9 mouse cellular contexts compared by ENCODE assay signal in genomic region chr2:148046799-148047165, GRCm38 (mm10). TPM values are rescaled to one million over a fixed set of nuclear protein-coding genes. Genes with fewer than 3 reads are reported as not detected.
A peak's percentile ranks its signal among the peaks of the same experiment; 100 is the strongest.
DNase-seq lines count a peak whose midpoint lies in the region; ATAC-seq and TF ChIP-seq lines count a peak whose summit lies in the region.
"Had no signal": no experiment of that assay in that cellular context is flagged by ENCODE, and none has a peak within 500 bp of the region (broad histone marks: within the 10 kb centered on the region; RNA-seq: fewer than 3 reads in every experiment).

Foxa2 (minus strand) TSS chr2:148046969.

- H3K27me3 ChIP-seq in embryonic facial prominence, embryonic 11.5 days (ENCODE audit: control insufficient read depth, insufficient read depth, low read length), result peaks cover 85% of the 10 kb centered on the region
- H3K27me3 ChIP-seq in limb, embryonic 10.5 days (ENCODE audit: low read depth, poor library complexity, severe bottlenecking), result peaks cover 100% of the 10 kb centered on the region
- peaks cover 100% of the 10 kb centered on the region for H3K27me3 ChIP-seq in midbrain, embryonic 13.5 days
- H3K27me3 ChIP-seq in thymus, adult 2 months (ENCODE audit: control insufficient read depth, insufficient read depth, low read length), result peaks cover 24% of the 10 kb centered on the region

- H3K27ac ChIP-seq in embryonic facial prominence, embryonic 11.5 days (replicated peaks; ENCODE audit: low read depth, low read length), result no peak within 1 kb of the TSS
- H3K27ac ChIP-seq in limb, embryonic 10.5 days, result no peak within 1 kb of the TSS
- peak within 1 kb of the TSS; percentile 75 for H3K27ac ChIP-seq in midbrain, embryonic 13.5 days
- H3K27ac ChIP-seq in thymus, adult 2 months (ENCODE audit: control insufficient read depth, insufficient read depth, low read length), result no peak within 1 kb of the TSS

- TF ChIP-seq CTCF in thymus, adult 2 months (IDR thresholded peaks at IDR 0.05; ENCODE audit: borderline replicate concordance, control insufficient read depth, extremely low read depth, insufficient read depth, low read length, poor library complexity), result no peak

- H3K4me2 ChIP-seq in embryonic facial prominence, embryonic 11.5 days (ENCODE audit: low read depth, low read length), result peak within 1 kb of the TSS; percentile 19
- H3K4me2 ChIP-seq in midbrain, embryonic 13.5 days (replicated peaks), result peak within 1 kb of the TSS; percentile 34

- no peak for ATAC-seq in embryonic facial prominence, embryonic 11.5 days (replicated peaks; ENCODE audit: insufficient number of reproducible peaks, low FRiP score, low TSS enrichment, low read depth)
- no peak for ATAC-seq in midbrain, embryonic 13.5 days

- WGBS in embryonic facial prominence, embryonic 11.5 days, result 1% methylated on average over 19 of the region's 19 CpGs
- 2% methylated on average over 19 of the region's 19 CpGs for WGBS in limb, embryonic 10.5 days
- WGBS in midbrain, embryonic 13.5 days, result under 1% methylated on average over 19 of the region's 19 CpGs
- WGBS in thymus, adult 2 months, result 5% methylated on average over 19 of the region's 19 CpGs

- H3K36me3 ChIP-seq in embryonic facial prominence, embryonic 11.5 days (replicated peaks; ENCODE audit: control insufficient read depth, insufficient read depth, low read depth, low read length), result no peaks in the 10 kb centered on the region
- H3K36me3 ChIP-seq in limb, embryonic 10.5 days, result no peaks in the 10 kb centered on the region
- H3K36me3 ChIP-seq in midbrain, embryonic 13.5 days, result no peaks in the 10 kb centered on the region
- no peaks in the 10 kb centered on the region for H3K36me3 ChIP-seq in thymus, adult 2 months (ENCODE audit: control insufficient read depth, insufficient read depth, low read length)

- no peaks in the 10 kb centered on the region for H3K4me1 ChIP-seq in embryonic facial prominence, embryonic 11.5 days (ENCODE audit: control insufficient read depth, insufficient read depth, low read length)
- peaks cover 31% of the 10 kb centered on the region for H3K4me1 ChIP-seq in limb, embryonic 10.5 days
- H3K4me1 ChIP-seq in midbrain, embryonic 13.5 days (replicated peaks), result peaks cover 18% of the 10 kb centered on the region
- H3K4me1 ChIP-seq in thymus, adult 2 months (replicated peaks; ENCODE audit: control insufficient read depth, insufficient read depth, low read length), result no peaks in the 10 kb centered on the region

- H3K9ac ChIP-seq in embryonic facial prominence, embryonic 11.5 days (replicated peaks; ENCODE audit: low read length), result no peak within 1 kb of the TSS
- H3K9ac ChIP-seq in midbrain, embryonic 13.5 days (replicated peaks), result 0 out of 2 replicates have a peak within 1 kb of the TSS, but pooled peaks have one; percentile 33

- H3K9me3 ChIP-seq in embryonic facial prominence, embryonic 11.5 days (replicated peaks; ENCODE audit: control insufficient read depth, low read length), result no peaks in the 10 kb centered on the region
- no peaks in the 10 kb centered on the region for H3K9me3 ChIP-seq in limb, embryonic 10.5 days (replicated peaks)
- no peaks in the 10 kb centered on the region for H3K9me3 ChIP-seq in midbrain, embryonic 13.5 days

- DNase-seq in embryo, embryonic 10.5 days (ENCODE audit: low spot score), result peak; percentile 34
- no peak for DNase-seq in embryo, embryonic 9.5 days (ENCODE audit: extremely low spot score)
- no peak for DNase-seq in embryonic facial prominence, embryonic 11.5 days (ENCODE audit: low spot score)
- DNase-seq in limb, embryonic 10.5 days (ENCODE audit: low spot score), result peak; percentile 42
- DNase-seq in ovary, postnatal 36 days (ENCODE audit: low spot score), result no peak
- no peak for DNase-seq in thymus, adult 2 months
- DNase-seq in adrenal gland, adult (ENCODE audit: inconsistent age in 2 of 2, low spot score in 1 of 2), result no peak
- DNase-seq: layer of hippocampus, adult 9-11 months had no signal

- peak within 1 kb of the TSS; percentile 29 for H3K4me3 ChIP-seq in embryonic facial prominence, embryonic 11.5 days (ENCODE audit: low read depth, low read length)
- peak within 1 kb of the TSS; percentile 44 for H3K4me3 ChIP-seq in limb, embryonic 10.5 days
- peak within 1 kb of the TSS; percentile 33 for H3K4me3 ChIP-seq in midbrain, embryonic 13.5 days (replicated peaks)
- H3K4me3 ChIP-seq in thymus, adult 2 months (ENCODE audit: control insufficient read depth, insufficient read depth, low read length), result no peak within 1 kb of the TSS

- TF ChIP-seq POLR2A in thymus, adult 2 months (IDR thresholded peaks at IDR 0.05; ENCODE audit: control insufficient read depth, extremely low read depth, insufficient read depth, low read length, poor library complexity), result no peak

RNA-seq across cellular contexts. Expression of gene Foxa2, which starts in this region (rescaled TPM):
- polyA plus RNA-seq in embryonic facial prominence, embryonic 11.5 days (2014; fragmentation: Nextera tagmentation; extraction: Ambion mirVana), result 1.6 and 1.9 TPM in 2 replicates
- 0.16 TPM in 1 of 2 replicates, not detected in the other for polyA plus RNA-seq in limb, embryonic 10.5 days (2016; fragmentation: Nextera tagmentation; extraction: Ambion mirVana)
- polyA plus RNA-seq in midbrain, embryonic 13.5 days (2015; fragmentation: Nextera tagmentation; extraction: Ambion mirVana), result 4.0 and 9.2 TPM in 2 replicates
- 0.55 and 1.2 TPM in 2 replicates for polyA plus RNA-seq in thymus, adult 2 months (2012; rRNA removed)

Comparison
In these comparisons a context has a peak if more than half of its experiments do, and no peak if none do; other contexts are left out.
1. Peak in DNase-seq and H3K4me3 ChIP-seq in limb, embryonic 10.5 days; RNA of the gene not detected or under 1 TPM.